In the genomic region with DNA sequence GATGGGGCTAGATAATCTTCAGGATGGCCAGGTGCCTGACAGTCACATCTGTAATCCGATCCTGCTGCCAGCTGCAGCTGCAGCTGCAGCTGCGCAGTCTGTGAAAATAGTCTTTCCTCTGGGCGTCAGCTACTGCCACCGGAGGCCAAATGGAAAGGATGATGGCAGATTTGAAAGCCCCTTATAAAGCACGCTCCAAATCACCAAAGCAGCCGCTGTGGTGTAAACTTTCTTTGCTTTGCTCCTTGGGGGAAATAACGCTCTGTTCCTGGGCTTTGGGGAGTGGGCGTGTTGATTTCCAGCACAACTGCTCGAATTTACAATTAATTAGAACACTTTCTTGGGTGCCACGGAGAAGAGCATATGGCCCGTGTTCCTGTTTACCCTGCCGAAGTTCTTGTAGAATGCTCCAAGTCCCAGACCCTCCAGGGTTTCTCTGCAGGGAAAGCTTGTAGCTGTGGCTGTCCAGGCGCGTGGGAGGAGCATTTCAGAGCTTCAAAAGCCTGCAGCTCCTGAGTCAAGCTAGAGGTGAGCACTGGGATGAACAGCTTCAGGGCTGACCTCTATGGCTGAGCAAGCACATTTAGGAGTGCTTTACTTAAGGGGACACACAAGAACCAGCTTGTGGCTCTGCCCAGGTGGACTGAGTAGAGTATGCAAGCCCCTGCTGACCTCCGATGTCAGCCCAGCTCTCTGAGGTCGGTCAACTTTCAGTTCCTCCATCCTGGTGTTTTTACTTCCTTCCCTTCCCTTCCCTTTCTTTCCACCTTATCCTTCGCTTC, we compare ENCODE assay signal across 8 mouse cellular contexts.
DNase-seq lines count a peak whose midpoint lies in the region; ATAC-seq lines count a peak whose summit lies in the region.

No protein-coding gene starts in this region.

- ATAC-seq in hematopoietic stem cell, adult 5-6 weeks (replicated peaks in 1 of 2; ENCODE audit: insufficient read depth in 1 of 2, low FRiP score in 2 of 2, low TSS enrichment in 1 of 2, low read depth in 1 of 2, poor library complexity in 2 of 2, severe bottlenecking in 2 of 2), result peak; percentile 42 to 52; a peak in 3 of 4 replicates
- no peak for ATAC-seq in liver, embryonic 13.5 days (ENCODE audit: low read depth)

- no peak overlapping the region for H3K4me3 ChIP-seq in liver, embryonic 13.5 days (replicated peaks)

- H3K4me1 ChIP-seq in liver, embryonic 13.5 days (replicated peaks), result 0 out of 2 replicates have a peak, but pooled peaks cover 3% of the 10 kb centered on the region

- H3K27ac ChIP-seq in liver, embryonic 13.5 days, result no peak overlapping the region

- H3K9ac ChIP-seq in liver, embryonic 13.5 days, result no peak overlapping the region

- peak overlapping the region; percentile 42 for H3K4me2 ChIP-seq in liver, embryonic 13.5 days

- WGBS in liver, embryonic 13.5 days (ENCODE audit: insufficient replicate concordance), result 5% methylated on average over 17 of the region's 17 CpGs

- peaks cover 9% of the 10 kb centered on the region; the same call in 1 of the 2 replicates for H3K27me3 ChIP-seq in liver, embryonic 13.5 days
- H3K27me3 ChIP-seq in splenic B cell, adult 2 months (ENCODE audit: control insufficient read depth, insufficient read depth, low read length, poor library complexity, severe bottlenecking), result no peaks in the 10 kb centered on the region

- DNase-seq in gastrocnemius, adult 18-20 months (ENCODE audit: low spot score), result peak; percentile 17
- DNase-seq in gastrocnemius, postnatal 36 days, result no peak
- DNase-seq in right cerebral cortex, adult 2 months (ENCODE audit: low spot score in 2 of 2), result peak; percentile 46 to 49
- DNase-seq in right cerebral cortex, postnatal 14 days, result no peak
- DNase-seq in liver, embryonic 13.5 days, result no peak
- peak; percentile 23 for DNase-seq in splenic B cell, adult 2 months (ENCODE audit: low read depth, low spot score)
- DNase-seq in thymus, postnatal 14 days, result no peak

- intact Hi-C loops in gastrocnemius, postnatal 36 days (cut with DNase I), result no loop called here

- no peaks in the 10 kb centered on the region for H3K9me3 ChIP-seq in liver, embryonic 13.5 days (replicated peaks)

- H3K36me3 ChIP-seq in liver, embryonic 13.5 days, result no peaks in the 10 kb centered on the region
- no peaks in the 10 kb centered on the region for H3K36me3 ChIP-seq in splenic B cell, adult 2 months (ENCODE audit: control insufficient read depth, insufficient read depth, low read length, poor library complexity, severe bottlenecking)

Comparison
In these comparisons a context has a peak if more than half of its experiments do, and no peak if none do; other contexts are left out.
1. DNase-seq: peak in gastrocnemius, adult 18-20 months (single experiment), right cerebral cortex, adult 2 months (2 of 2) and splenic B cell, adult 2 months (single experiment); none in gastrocnemius, postnatal 36 days (0 of 2), right cerebral cortex, postnatal 14 days (single experiment), liver, embryonic 13.5 days (single experiment) and thymus, postnatal 14 days (single experiment).